Mouse (Mus musculus) testis, adult 2 months (tissue): ENCODE measurements at regions not wholly inside any gene's neighbourhood (a gene's known extent, or its start where the extent isn't known, plus 50 kb on each side); places are given as distances from the start of the nearest gene placed in this dataset.

Experiments
- CTCF ChIP-seq: fragments of 200-500 bp; IDR thresholded peaks from 2 replicates; pipeline ENCODE4 v1.5.1; 2012; ENCODE audit warnings: low read depth, mild to moderate bottlenecking, inconsistent platforms, low read length, moderate library complexity; ENCODE audit not compliant: control insufficient read depth, insufficient read depth, insufficient replicate concordance
- POLR2A ChIP-seq: fragments of 200-500 bp; IDR thresholded peaks from 2 replicates; pipeline ENCODE4 v1.6.1; 2012; ENCODE audit warnings: low read depth, mild to moderate bottlenecking, inconsistent platforms, low read length, moderate library complexity; ENCODE audit not compliant: control insufficient read depth

- TF ChIP-seq CTCF (no peak), POLR2A (no peak)
These were observed 403.7 kb upstream of the Arglu1 start for GRCm38 (mm10) chr8:9094002-9094401.
